Comparison of ENCODE assay signal across 9 mouse cellular contexts in genomic region chr4:152266236-152266895, GRCm38 (mm10). TPM values are rescaled to one million over a fixed set of nuclear protein-coding genes. Genes with fewer than 3 reads are reported as not detected.
DNase-seq lines count a peak whose midpoint lies in the region; ATAC-seq lines count a peak whose summit lies in the region.
"Had no signal": no experiment of that assay in that cellular context is flagged by ENCODE, and none has a peak within 500 bp of the region (broad histone marks: within the 10 kb centered on the region; RNA-seq: fewer than 3 reads in every experiment).

No protein-coding gene starts in this region.

- H3K4me1 ChIP-seq in hindbrain, embryonic 10.5 days (replicated peaks) = peaks cover 83% of the 10 kb centered on the region
- peaks cover 58% of the 10 kb centered on the region for H3K4me1 ChIP-seq in hindbrain, embryonic 13.5 days (replicated peaks)
- peaks cover 67% of the 10 kb centered on the region for H3K4me1 ChIP-seq in heart, embryonic 16.5 days (ENCODE audit: control insufficient read depth, insufficient read depth, low read length)
- H3K4me1 ChIP-seq in liver, embryonic 11.5 days (replicated peaks; ENCODE audit: control insufficient read depth, insufficient read depth, low read length) = peaks cover 30% of the 10 kb centered on the region

- no peak for ATAC-seq in hindbrain, embryonic 13.5 days (ENCODE audit: low FRiP score)
- ATAC-seq in heart, embryonic 16.5 days (replicated peaks; ENCODE audit: extremely low read depth, insufficient read depth, low FRiP score) = no peak
- no peak for ATAC-seq in liver, embryonic 11.5 days (replicated peaks; ENCODE audit: low FRiP score)

- H3K27me3 ChIP-seq in hindbrain, embryonic 10.5 days (ENCODE audit: insufficient read depth, poor library complexity, severe bottlenecking) = peaks cover 15% of the 10 kb centered on the region
- peaks cover 43% of the 10 kb centered on the region for H3K27me3 ChIP-seq in hindbrain, embryonic 13.5 days
- H3K27me3 ChIP-seq in heart, embryonic 16.5 days (ENCODE audit: control insufficient read depth, insufficient read depth, low read length) = no peaks in the 10 kb centered on the region
- H3K27me3 ChIP-seq in liver, embryonic 11.5 days (replicated peaks; ENCODE audit: control insufficient read depth, insufficient read depth, low read length) = no peaks in the 10 kb centered on the region

- no peak overlapping the region for H3K9ac ChIP-seq in hindbrain, embryonic 13.5 days
- peak overlapping the region; percentile 8; the same call in 1 of the 2 replicates for H3K9ac ChIP-seq in heart, embryonic 16.5 days (ENCODE audit: low read length)
- no peak overlapping the region for H3K9ac ChIP-seq in liver, embryonic 11.5 days (ENCODE audit: low read depth, low read length)

- no peak for DNase-seq in hindbrain, embryonic 10.5 days (ENCODE audit: low spot score)
- DNase-seq in adipocyte (ENCODE audit: low spot score) = peak; percentile 54
- DNase-seq in cerebellum, adult 9-11 months = peak; percentile 90
- DNase-seq in natural killer cell, adult 2 months (ENCODE audit: low spot score in 2 of 2) = no peak
- no peak for DNase-seq in embryo, embryonic 10.5 days (ENCODE audit: low spot score)
- DNase-seq in liver, embryonic 11.5 days (ENCODE audit: low spot score) = no peak
- DNase-seq: thymus, postnatal 36 days had no signal

- H3K27ac ChIP-seq in hindbrain, embryonic 10.5 days = 0 out of 2 replicates have a peak overlapping the region, but pooled peaks have one; percentile 30
- H3K27ac ChIP-seq in hindbrain, embryonic 13.5 days = no peak overlapping the region
- H3K27ac ChIP-seq in heart, embryonic 16.5 days (ENCODE audit: low read length) = peak overlapping the region; percentile 83
- H3K27ac ChIP-seq in liver, embryonic 11.5 days (ENCODE audit: low read depth, low read length) = no peak overlapping the region

- 52% methylated on average over 10 of the region's 10 CpGs for WGBS in hindbrain, embryonic 10.5 days
- 50% methylated on average over 10 of the region's 10 CpGs for WGBS in hindbrain, embryonic 13.5 days
- 27% methylated on average over 10 of the region's 10 CpGs for WGBS in heart, embryonic 16.5 days
- 70% methylated on average over 10 of the region's 10 CpGs for WGBS in liver, embryonic 11.5 days

- H3K4me2 ChIP-seq in hindbrain, embryonic 13.5 days = no peak overlapping the region
- H3K4me2 ChIP-seq in heart, embryonic 16.5 days (ENCODE audit: low read depth, low read length) = no peak overlapping the region
- H3K4me2 ChIP-seq in liver, embryonic 11.5 days = no peak overlapping the region

- peaks cover 23% of the 10 kb centered on the region for H3K36me3 ChIP-seq in hindbrain, embryonic 10.5 days
- peaks cover 21% of the 10 kb centered on the region for H3K36me3 ChIP-seq in hindbrain, embryonic 13.5 days
- no peaks in the 10 kb centered on the region for H3K36me3 ChIP-seq in heart, embryonic 16.5 days (ENCODE audit: control insufficient read depth, insufficient read depth)
- H3K36me3 ChIP-seq in liver, embryonic 11.5 days (ENCODE audit: control insufficient read depth, insufficient read depth, low read length) = no peaks in the 10 kb centered on the region

- H3K9me3 ChIP-seq in hindbrain, embryonic 10.5 days = no peaks in the 10 kb centered on the region
- H3K9me3 ChIP-seq in hindbrain, embryonic 13.5 days = no peaks in the 10 kb centered on the region
- H3K9me3 ChIP-seq in heart, embryonic 16.5 days (replicated peaks; ENCODE audit: control insufficient read depth, low read length) = no peaks in the 10 kb centered on the region
- no peaks in the 10 kb centered on the region for H3K9me3 ChIP-seq in liver, embryonic 11.5 days (ENCODE audit: control insufficient read depth, low read length)

- no peak overlapping the region for H3K4me3 ChIP-seq in hindbrain, embryonic 10.5 days
- H3K4me3 ChIP-seq in hindbrain, embryonic 13.5 days = no peak overlapping the region
- no peak overlapping the region for H3K4me3 ChIP-seq in heart, embryonic 16.5 days (ENCODE audit: low read length)
- no peak overlapping the region for H3K4me3 ChIP-seq in liver, embryonic 11.5 days (ENCODE audit: low read depth, low read length)

RNA-seq across cellular contexts. Expression of gene Gpr153, which starts 7.7 kb away (rescaled TPM):
- 7.0 and 7.9 TPM in 2 replicates for polyA plus RNA-seq in hindbrain, embryonic 10.5 days (2016; fragmentation: Nextera tagmentation; extraction: Ambion mirVana)
- 9.0 and 9.3 TPM in 2 replicates for polyA plus RNA-seq in hindbrain, embryonic 13.5 days (2015; fragmentation: Nextera tagmentation; extraction: Ambion mirVana)
- 8.4 and 10.4 TPM in 2 replicates for polyA plus RNA-seq in heart, embryonic 16.5 days (2015; fragmentation: Nextera tagmentation; extraction: Ambion mirVana)
- 1.9 and 2.2 TPM in 2 replicates for polyA plus RNA-seq in liver, embryonic 11.5 days (2014; fragmentation: Nextera tagmentation; extraction: Ambion mirVana)

RNA-seq across cellular contexts. Expression of gene Hes3, which starts 25.1 kb away (rescaled TPM):
- polyA plus RNA-seq in hindbrain, embryonic 10.5 days (2016; fragmentation: Nextera tagmentation; extraction: Ambion mirVana) = 9.2 and 17.3 TPM in 2 replicates
- 0.38 and 0.79 TPM in 2 replicates for polyA plus RNA-seq in hindbrain, embryonic 13.5 days (2015; fragmentation: Nextera tagmentation; extraction: Ambion mirVana)
- polyA plus RNA-seq in heart, embryonic 16.5 days (2015; fragmentation: Nextera tagmentation; extraction: Ambion mirVana) = not detected in 2 replicates
- polyA plus RNA-seq in liver, embryonic 11.5 days (2014; fragmentation: Nextera tagmentation; extraction: Ambion mirVana) = not detected in 2 replicates

RNA-seq across cellular contexts. Expression of gene Icmt, which starts 30.7 kb away (rescaled TPM):
- polyA plus RNA-seq in hindbrain, embryonic 10.5 days (2016; fragmentation: Nextera tagmentation; extraction: Ambion mirVana) = 22.3 and 29.1 TPM in 2 replicates
- polyA plus RNA-seq in hindbrain, embryonic 13.5 days (2015; fragmentation: Nextera tagmentation; extraction: Ambion mirVana) = 17.2 and 18.4 TPM in 2 replicates
- polyA plus RNA-seq in heart, embryonic 16.5 days (2015; fragmentation: Nextera tagmentation; extraction: Ambion mirVana) = 19.3 and 23.3 TPM in 2 replicates
- polyA plus RNA-seq in liver, embryonic 11.5 days (2014; fragmentation: Nextera tagmentation; extraction: Ambion mirVana) = 20.6 and 21.1 TPM in 2 replicates

RNA-seq across cellular contexts. Expression of gene Rnf207, which starts 52.4 kb away (rescaled TPM):
- polyA plus RNA-seq in hindbrain, embryonic 10.5 days (2016; fragmentation: Nextera tagmentation; extraction: Ambion mirVana) = 3.0 and 3.3 TPM in 2 replicates
- polyA plus RNA-seq in hindbrain, embryonic 13.5 days (2015; fragmentation: Nextera tagmentation; extraction: Ambion mirVana) = 5.2 and 7.7 TPM in 2 replicates
- 118 and 122 TPM in 2 replicates for polyA plus RNA-seq in heart, embryonic 16.5 days (2015; fragmentation: Nextera tagmentation; extraction: Ambion mirVana)
- polyA plus RNA-seq in liver, embryonic 11.5 days (2014; fragmentation: Nextera tagmentation; extraction: Ambion mirVana) = 0.53 and 0.97 TPM in 2 replicates

RNA-seq across cellular contexts. Expression of gene Rpl22, which starts 59.2 kb away (rescaled TPM):
- polyA plus RNA-seq in hindbrain, embryonic 10.5 days (2016; fragmentation: Nextera tagmentation; extraction: Ambion mirVana) = 276 and 327 TPM in 2 replicates
- polyA plus RNA-seq in hindbrain, embryonic 13.5 days (2015; fragmentation: Nextera tagmentation; extraction: Ambion mirVana) = 205 and 218 TPM in 2 replicates
- polyA plus RNA-seq in heart, embryonic 16.5 days (2015; fragmentation: Nextera tagmentation; extraction: Ambion mirVana) = 186 and 190 TPM in 2 replicates
- 546 and 596 TPM in 2 replicates for polyA plus RNA-seq in liver, embryonic 11.5 days (2014; fragmentation: Nextera tagmentation; extraction: Ambion mirVana)

Comparison
In these comparisons a context has a peak if more than half of its experiments do, and no peak if none do; other contexts are left out.
1. H3K27ac ChIP-seq: peak in hindbrain, embryonic 10.5 days (single experiment) and heart, embryonic 16.5 days (single experiment); none in hindbrain, embryonic 13.5 days (single experiment) and liver, embryonic 11.5 days (single experiment).
2. DNase-seq: peak in adipocyte (single experiment) and cerebellum, adult 9-11 months (single experiment); none in hindbrain, embryonic 10.5 days (single experiment), natural killer cell, adult 2 months (0 of 2), embryo, embryonic 10.5 days (single experiment) and liver, embryonic 11.5 days (single experiment).